Mouse (Mus musculus): ENCODE measurements around the gene Hspa1l. TPM values are rescaled to one million over a fixed set of nuclear protein-coding genes. Genes with fewer than 3 reads are reported as not detected.
"Not testable (repeated sequence)": the region's sequence is repeated elsewhere in the genome, so short reads cannot be mapped to it uniquely, and the experiment has no call there.

The Hspa1l gene
- polyA plus RNA-seq, 1 experiment = 0.25 TPM

GRCm38 (mm10) chr17:34996411-34997141 lies 24.1 kb downstream of the Hspa1l start:
- H3K27ac ChIP-seq (ENCODE audit: insufficient read depth, low read length) = 0 out of 2 replicates have a peak overlapping the region, but pooled peaks have one; percentile 10
- no peaks in the 10 kb centered on the region for H3K27me3 ChIP-seq (ENCODE audit: control insufficient read depth, insufficient read depth, low read length, poor library complexity, severe bottlenecking)
- no peak overlapping the region for H3K9ac ChIP-seq (ENCODE audit: low read depth, poor library complexity, severe bottlenecking)
- no peaks in the 10 kb centered on the region for H3K9me3 ChIP-seq (replicated peaks; ENCODE audit: control insufficient read depth, insufficient read depth, low read length, poor library complexity, severe bottlenecking)
- peaks cover 5% of the 10 kb centered on the region for H3K36me3 ChIP-seq (ENCODE audit: control insufficient read depth, insufficient read depth, low read length, poor library complexity, severe bottlenecking)
- peaks cover 5% of the 10 kb centered on the region for H3K4me1 ChIP-seq (ENCODE audit: control insufficient read depth, insufficient read depth, low read length)
- no peak for TF ChIP-seq CTCF (IDR thresholded peaks at IDR 0.05; ENCODE audit: low read depth, low read length)
- no peak for TF ChIP-seq EP300 (IDR thresholded peaks at IDR 0.05; ENCODE audit: insufficient read depth, low read depth, low read length)
- no peak for TF ChIP-seq POLR2A (IDR thresholded peaks at IDR 0.05; ENCODE audit: insufficient read depth, low read length)
- no peak overlapping the region for H3K4me3 ChIP-seq (ENCODE audit: low read depth, low read length)

DNA sequence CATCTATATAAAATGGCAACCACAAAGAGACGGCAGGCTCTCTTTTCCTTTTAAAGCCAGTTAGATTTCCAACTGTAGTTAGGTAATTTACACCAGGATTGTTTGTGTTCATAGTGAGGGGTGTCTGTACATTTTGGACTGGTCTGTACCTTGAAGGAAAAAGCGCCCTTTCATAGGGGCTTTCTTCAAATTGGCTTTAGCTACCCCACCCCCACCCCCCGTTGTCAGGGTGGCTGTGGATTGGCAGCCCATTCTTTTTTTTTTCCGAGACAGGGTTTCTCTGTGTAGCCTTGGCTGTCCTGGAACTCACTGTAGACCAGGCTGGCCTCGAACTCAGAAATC lies 24.6 kb downstream of the Hspa1l start:
- Histone ChIP-seq H3K36me3 (ENCODE audit: control insufficient read depth, insufficient read depth, low read length, poor library complexity, severe bottlenecking) (peaks cover 5% of the 10 kb centered on the region), H3K4me1 (ENCODE audit: control insufficient read depth, insufficient read depth, low read length) (peaks cover 5% of the 10 kb centered on the region), H3K9ac (ENCODE audit: low read depth, poor library complexity, severe bottlenecking) (no peak overlapping the region)

GRCm38 (mm10) chr17:34998526-34999430 lies 26.3 kb downstream of the Hspa1l start:
- peaks cover 5% of the 10 kb centered on the region for H3K4me1 ChIP-seq (ENCODE audit: control insufficient read depth, insufficient read depth, low read length)
- peaks cover 5% of the 10 kb centered on the region for H3K36me3 ChIP-seq (ENCODE audit: control insufficient read depth, insufficient read depth, low read length, poor library complexity, severe bottlenecking)
- H3K9me3 ChIP-seq (replicated peaks; ENCODE audit: control insufficient read depth, insufficient read depth, low read length, poor library complexity, severe bottlenecking) = no peaks in the 10 kb centered on the region
- no peaks in the 10 kb centered on the region for H3K27me3 ChIP-seq (ENCODE audit: control insufficient read depth, insufficient read depth, low read length, poor library complexity, severe bottlenecking)
- peak overlapping the region; percentile 92 for H3K9ac ChIP-seq (ENCODE audit: low read depth, poor library complexity, severe bottlenecking)
- H3K4me3 ChIP-seq (ENCODE audit: low read depth, low read length) = peak overlapping the region; percentile 18; the same call in 1 of the 2 replicates
- H3K27ac ChIP-seq (ENCODE audit: insufficient read depth, low read length) = peak overlapping the region; percentile 85; the same call in 1 of the 2 replicates
- TF ChIP-seq EP300 (IDR thresholded peaks at IDR 0.05; ENCODE audit: insufficient read depth, low read depth, low read length) = no peak
- no peak for TF ChIP-seq POLR2A (IDR thresholded peaks at IDR 0.05; ENCODE audit: insufficient read depth, low read length)
- TF ChIP-seq CTCF (IDR thresholded peaks at IDR 0.05; ENCODE audit: low read depth, low read length) = peak; percentile 24

More for the DNA sequence above, 24.6 kb downstream of the Hspa1l start:
- Histone ChIP-seq H3K9me3 (replicated peaks; ENCODE audit: control insufficient read depth, insufficient read depth, low read length, poor library complexity, severe bottlenecking) (no peaks in the 10 kb centered on the region), H3K27me3 (ENCODE audit: control insufficient read depth, insufficient read depth, low read length, poor library complexity, severe bottlenecking) (no peaks in the 10 kb centered on the region), H3K27ac (ENCODE audit: insufficient read depth, low read length) (no peak overlapping the region), H3K4me3 (ENCODE audit: low read depth, low read length) (no peak overlapping the region)
- no peak for TF ChIP-seq EP300 (IDR thresholded peaks at IDR 0.05; ENCODE audit: insufficient read depth, low read depth, low read length)
- no peak for TF ChIP-seq CTCF (IDR thresholded peaks at IDR 0.05; ENCODE audit: low read depth, low read length)
- TF ChIP-seq POLR2A (IDR thresholded peaks at IDR 0.05; ENCODE audit: insufficient read depth, low read length) = no peak

DNA sequence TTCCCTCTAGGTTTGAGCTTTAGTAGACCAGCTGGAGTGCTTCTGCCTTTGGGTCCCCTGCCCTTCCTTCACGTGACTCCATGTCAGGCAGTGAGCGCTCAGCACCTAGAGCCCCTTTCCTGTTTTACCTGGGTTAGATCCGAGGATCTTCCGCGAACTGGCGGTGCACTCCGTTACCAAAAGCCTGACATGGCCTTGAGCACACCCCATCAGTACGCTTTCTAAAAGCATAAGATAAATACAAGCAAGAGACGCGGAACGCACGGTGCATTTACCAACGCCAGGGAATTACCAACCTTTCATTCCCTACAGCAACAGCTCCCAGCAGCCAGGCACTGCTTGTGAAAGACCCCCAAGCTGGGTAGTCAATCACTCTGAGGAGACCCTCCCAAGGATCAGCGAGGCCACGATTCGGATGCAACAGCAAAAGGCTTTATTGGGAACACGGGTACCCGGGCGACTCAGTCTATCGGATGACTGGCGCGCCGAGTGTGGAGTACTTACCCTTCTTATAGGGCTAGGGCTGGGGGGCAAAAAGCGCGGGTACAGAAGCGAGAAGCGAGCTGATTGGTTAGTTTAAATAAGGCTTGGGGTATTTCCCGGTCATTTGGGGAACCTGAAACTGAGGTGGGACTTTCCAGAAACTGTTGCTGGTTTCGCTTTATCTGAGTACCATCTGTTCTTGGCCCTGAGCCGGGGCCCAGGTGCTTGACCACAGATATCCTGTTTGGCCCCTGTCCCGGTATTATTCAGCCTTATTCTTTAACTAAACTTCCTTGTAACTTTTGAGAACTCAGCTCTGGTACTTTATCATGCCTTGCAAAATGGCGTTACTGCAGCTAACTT lies 27.6 kb downstream of the Hspa1l start:
- Histone ChIP-seq H3K36me3 (ENCODE audit: control insufficient read depth, insufficient read depth, low read length, poor library complexity, severe bottlenecking) (peaks cover 17% of the 10 kb centered on the region), H3K9ac (ENCODE audit: low read depth, poor library complexity, severe bottlenecking) (peak overlapping the region; percentile 92), H3K27ac (ENCODE audit: insufficient read depth, low read length) (peak overlapping the region; percentile 85), H3K4me3 (ENCODE audit: low read depth, low read length) (peak overlapping the region; percentile 94)
- H3K4me1 ChIP-seq (ENCODE audit: control insufficient read depth, insufficient read depth, low read length); H3K27me3 ChIP-seq (ENCODE audit: control insufficient read depth, insufficient read depth, low read length, poor library complexity, severe bottlenecking); H3K9me3 ChIP-seq (replicated peaks; ENCODE audit: control insufficient read depth, insufficient read depth, low read length, poor library complexity, severe bottlenecking): not testable (repeated sequence)

DNA sequence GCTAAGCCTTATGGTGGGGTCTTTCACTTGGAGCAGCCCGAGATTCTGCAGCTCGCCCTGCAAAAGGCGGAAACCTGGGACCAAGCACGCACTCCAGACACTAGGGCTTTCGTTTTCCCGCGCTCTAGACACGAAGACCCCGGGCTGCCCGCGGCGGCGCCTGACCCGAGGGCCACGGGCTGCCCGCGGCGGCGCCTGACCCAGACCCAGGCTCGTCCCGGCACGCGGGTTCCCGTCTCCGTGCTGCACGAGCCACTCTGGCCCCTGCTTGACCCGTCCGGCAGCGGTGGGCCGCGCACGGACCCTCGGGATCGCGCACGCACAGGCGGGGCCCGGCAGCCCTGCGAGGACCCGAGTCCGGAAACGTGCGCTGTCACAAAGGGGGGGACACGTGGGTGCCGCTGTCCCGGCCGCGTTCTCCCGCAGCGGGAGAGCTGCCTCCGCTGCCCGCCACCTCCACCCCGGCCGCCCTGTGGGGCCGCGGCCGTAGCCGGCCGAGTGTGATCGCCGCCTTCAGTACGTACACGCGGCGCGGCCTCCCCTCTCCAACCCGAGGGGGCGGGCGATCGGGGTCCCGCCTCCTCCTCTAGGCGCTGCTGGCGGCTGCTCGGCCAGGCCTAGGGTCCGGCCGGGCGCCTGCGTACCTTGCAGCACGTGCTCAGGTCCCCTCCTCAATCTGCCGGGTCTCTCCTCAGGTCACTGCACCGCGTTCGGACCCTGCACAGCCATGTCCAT lies 28.4 kb downstream of the Hspa1l start, which contains the start of gene Vars:
Gene Vars (plus strand): TSS at position 271 of the 735 bp plus-strand sequence.
- H3K9me3 ChIP-seq (replicated peaks; ENCODE audit: control insufficient read depth, insufficient read depth, low read length, poor library complexity, severe bottlenecking) = no peaks in the 10 kb centered on the region
- H3K27me3 ChIP-seq (ENCODE audit: control insufficient read depth, insufficient read depth, low read length, poor library complexity, severe bottlenecking) = no peaks in the 10 kb centered on the region
- peaks cover 23% of the 10 kb centered on the region for H3K36me3 ChIP-seq (ENCODE audit: control insufficient read depth, insufficient read depth, low read length, poor library complexity, severe bottlenecking)
- H3K4me1 ChIP-seq (ENCODE audit: control insufficient read depth, insufficient read depth, low read length) = peaks cover 5% of the 10 kb centered on the region
- peak within 1 kb of the TSS; percentile 92 for H3K9ac ChIP-seq (ENCODE audit: low read depth, poor library complexity, severe bottlenecking)
- no peak for TF ChIP-seq CTCF (IDR thresholded peaks at IDR 0.05; ENCODE audit: low read depth, low read length)
- peak; percentile 63 for TF ChIP-seq POLR2A (IDR thresholded peaks at IDR 0.05; ENCODE audit: insufficient read depth, low read length)
- peak; percentile 31; the same call in 1 of the 2 replicates for TF ChIP-seq EP300 (IDR thresholded peaks at IDR 0.05; ENCODE audit: insufficient read depth, low read depth, low read length)
- peak within 1 kb of the TSS; percentile 94 for H3K4me3 ChIP-seq (ENCODE audit: low read depth, low read length)
- peak within 1 kb of the TSS; percentile 85 for H3K27ac ChIP-seq (ENCODE audit: insufficient read depth, low read length)

All from ES-Bruce4 (cell line).